Mouse (Mus musculus) hindbrain, embryonic 14.5 days (tissue): ENCODE data around the gene Tmprss11f. TPM values are rescaled to one million over a fixed set of nuclear protein-coding genes. Genes with fewer than 3 reads are reported as not detected.

Experiments used
- polyA plus RNA-seq: library from polyadenylated mRNA; unstranded; fragments of >200 nt; fragmentation: Nextera tagmentation; extraction: Ambion mirVana; gene quantifications from 2 replicates; pipeline ENCODE4 v1.2.1, GENCODE M21; 2014

The Tmprss11f gene
- polyA plus RNA-seq, 1 experiment from 2014 or later: not detected

Other genes with a start within 250 kb of the Tmprss11f start
- 0.07 TPM in 1 of 2 replicates, not detected in the other for gene Tmprss11a, start 163.4 kb downstream of the Tmprss11f start, polyA plus RNA-seq
- 0.07 TPM in 1 of 2 replicates, not detected in the other for gene Tmprss11g, start 113.8 kb downstream of the Tmprss11f start, polyA plus RNA-seq
- gene Tmprss11b, start 43.9 kb upstream of the Tmprss11f start, polyA plus RNA-seq: not detected in 2 replicates
- gene Tmprss11e, start 113.4 kb upstream of the Tmprss11f start, polyA plus RNA-seq: 0.05 TPM in 1 of 2 replicates, not detected in the other
- gene Ythdc1, start 171.8 kb upstream of the Tmprss11f start, polyA plus RNA-seq: 40.1 and 40.2 TPM in 2 replicates